Mouse (Mus musculus): ENCODE data around the gene Bag3.

DNA sequence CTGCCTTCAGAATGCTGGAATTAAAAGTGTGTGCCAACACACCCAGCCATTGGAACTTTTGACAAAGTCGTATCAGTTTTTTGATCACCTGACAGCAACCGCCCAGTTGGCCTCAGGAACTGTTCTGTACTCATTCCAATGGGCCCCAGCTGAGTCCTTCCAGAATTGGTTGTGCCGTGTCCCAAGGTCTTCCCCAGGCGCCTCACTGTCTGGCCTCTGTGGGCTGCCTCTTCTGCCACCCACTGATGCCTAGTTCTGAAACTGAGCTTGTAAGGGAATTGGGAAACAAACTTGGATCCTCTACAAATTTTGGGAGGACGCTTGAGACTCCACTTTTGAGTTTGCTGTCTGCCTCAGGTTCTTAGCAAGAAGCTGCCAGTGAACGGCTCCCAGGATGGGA, 23.6 kb upstream of the Bag3 start:
- TF ChIP-seq CTCF (conservative IDR thresholded peaks at IDR 0.05; ENCODE audit: insufficient read depth, insufficient read length, low read depth, low read length) (no peak), POLR2A (IDR thresholded peaks at IDR 0.05; ENCODE audit: low read depth, low read length) (no peak)
